Mouse (Mus musculus) heart, embryonic 12.5 days (tissue): ENCODE data around the gene Tsr1. TPM values are rescaled to one million over a fixed set of nuclear protein-coding genes. Genes with fewer than 3 reads are reported as not detected.

Source experiments
- ATAC-seq: fragments of 200-750 bp; cut with Nextera tagmentation; 2 replicates; pipeline ENCODE4 v1.8.0; 2017; ENCODE audit warnings: moderate TSS enrichment, moderate library complexity; ENCODE audit not compliant: insufficient number of reproducible peaks, low FRiP score
- H3K27ac ChIP-seq: fragments of 300-500 bp; sonication (generic); 2 replicates; pipeline ENCODE4 v1.5.1; 2016; ENCODE audit warnings: mild to moderate bottlenecking, moderate library complexity; ENCODE audit not compliant: poor library complexity, severe bottlenecking
- H3K27me3 ChIP-seq: fragments of 300-500 bp; sonication (generic); replicated peaks from 2 replicates; pipeline ENCODE4 v1.6.1; 2016; ENCODE audit warnings: mild to moderate bottlenecking, moderate library complexity
- H3K36me3 ChIP-seq: fragments of 300-500 bp; sonication (generic); 2 replicates; pipeline ENCODE4 v1.6.1; 2016; ENCODE audit warnings: mild to moderate bottlenecking, moderate library complexity
- H3K4me1 ChIP-seq: fragments of 300-500 bp; sonication (generic); replicated peaks from 2 replicates; pipeline ENCODE4 v1.6.1; 2016; ENCODE audit warnings: mild to moderate bottlenecking
- H3K4me2 ChIP-seq: fragments of 300-500 bp; sonication (generic); 2 replicates; pipeline ENCODE4 v1.6.1; 2016; ENCODE audit warnings: mild to moderate bottlenecking, moderate library complexity
- H3K4me3 ChIP-seq: fragments of 300-500 bp; sonication (generic); 2 replicates; pipeline ENCODE4 v1.5.1; 2016; ENCODE audit warnings: mild to moderate bottlenecking
- H3K9ac ChIP-seq: fragments of 300-500 bp; sonication (generic); 2 replicates; pipeline ENCODE4 v1.6.1; 2016; ENCODE audit warnings: mild to moderate bottlenecking, moderate library complexity
- H3K9me3 ChIP-seq: fragments of 300-500 bp; sonication (generic); replicated peaks from 2 replicates; pipeline ENCODE4 v1.6.1; 2016; ENCODE audit warnings: mild to moderate bottlenecking, moderate library complexity
- WGBS: fragments of 180-500 bp; shearing (Covaris S2); methylation state at CpG from one replicate; pipeline ENCODE4 v1.1.7; 2016; 5-methylcytosine and 5-hydroxymethylcytosine counted together
- microRNA-seq: library from miRNA; unstranded; fragments of <30 nt; microRNA quantifications from one replicate; pipeline ENCODE4, GENCODE M21; 2017
- polyA plus RNA-seq: library from polyadenylated mRNA; unstranded; fragments of >200 nt; fragmentation: Nextera tagmentation; extraction: Ambion mirVana; gene quantifications from 2 replicates; pipeline ENCODE4 v1.2.1, GENCODE M21; 2016

The Tsr1 gene
- polyA plus RNA-seq, 1 experiment from 2014 or later, result 31.6 TPM

DNA sequence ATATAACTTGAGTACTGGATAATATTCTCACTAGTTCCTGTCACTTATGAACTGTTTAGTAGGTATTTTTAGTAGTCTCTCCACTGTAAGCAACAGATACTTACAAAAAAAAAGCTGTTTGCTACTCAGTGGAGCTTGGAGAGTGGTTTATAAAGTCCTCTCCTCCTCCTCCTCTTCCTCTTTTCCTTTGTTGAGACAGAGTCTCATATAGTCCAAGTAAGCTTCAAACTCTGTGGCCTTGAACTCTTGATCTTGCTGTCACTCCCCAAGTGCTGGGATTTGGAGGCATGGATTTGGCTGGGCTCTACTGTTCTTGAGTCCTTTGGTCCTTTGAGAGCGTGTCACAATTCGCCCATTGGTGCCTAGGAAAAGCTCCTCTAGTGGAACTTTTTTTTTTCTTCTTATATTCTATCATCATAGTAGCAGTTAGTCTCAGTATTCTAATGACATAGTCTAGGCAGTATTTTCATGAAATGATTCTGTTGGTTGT is 29.4 kb downstream of the Tsr1 start:
- H3K9me3 ChIP-seq, result no peaks in the 10 kb centered on the region
- H3K9ac ChIP-seq, result no peak overlapping the region; the same call in 1 of the 2 replicates
- peaks cover 18% of the 10 kb centered on the region for H3K4me1 ChIP-seq
- 83% methylated on average over 2 of the region's 2 CpGs for WGBS
- no peak overlapping the region for H3K4me3 ChIP-seq
- no peak overlapping the region; the same call in 1 of the 2 replicates for H3K27ac ChIP-seq
- no peaks in the 10 kb centered on the region for H3K27me3 ChIP-seq
- peaks cover 23% of the 10 kb centered on the region for H3K36me3 ChIP-seq
- H3K4me2 ChIP-seq, result no peak overlapping the region; the same call in 1 of the 2 replicates
- ATAC-seq, result no peak

DNA sequence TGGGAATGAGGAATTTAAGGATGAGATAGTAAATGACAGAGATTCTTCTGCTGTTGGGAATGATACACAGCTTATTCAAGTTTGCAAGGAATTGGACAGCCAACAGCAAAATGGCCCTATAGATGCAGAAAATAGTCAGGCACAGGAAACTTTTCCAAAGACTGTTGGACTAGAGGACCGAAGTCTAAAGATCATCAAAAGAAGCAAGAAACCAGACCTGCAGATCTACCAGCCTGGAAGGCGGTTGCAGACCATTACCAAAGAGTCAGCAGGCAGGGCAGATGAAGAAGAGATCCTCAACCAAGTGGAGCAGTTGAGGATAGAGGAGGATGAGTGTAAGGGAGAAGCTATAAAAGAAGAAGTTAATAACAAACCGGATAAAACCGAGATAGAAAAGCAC is 31.2 kb downstream of the Tsr1 start:
- Histone ChIP-seq H3K27me3 (no peaks in the 10 kb centered on the region), H3K36me3 (peaks cover 40% of the 10 kb centered on the region), H3K9me3 (no peaks in the 10 kb centered on the region), H3K4me2 (no peak overlapping the region), H3K4me3 (no peak overlapping the region), H3K27ac (no peak overlapping the region), H3K9ac (no peak overlapping the region), H3K4me1 (peaks cover 18% of the 10 kb centered on the region)
- 84% methylated on average over 4 of the region's 4 CpGs for WGBS
- ATAC-seq, result no peak

DNA sequence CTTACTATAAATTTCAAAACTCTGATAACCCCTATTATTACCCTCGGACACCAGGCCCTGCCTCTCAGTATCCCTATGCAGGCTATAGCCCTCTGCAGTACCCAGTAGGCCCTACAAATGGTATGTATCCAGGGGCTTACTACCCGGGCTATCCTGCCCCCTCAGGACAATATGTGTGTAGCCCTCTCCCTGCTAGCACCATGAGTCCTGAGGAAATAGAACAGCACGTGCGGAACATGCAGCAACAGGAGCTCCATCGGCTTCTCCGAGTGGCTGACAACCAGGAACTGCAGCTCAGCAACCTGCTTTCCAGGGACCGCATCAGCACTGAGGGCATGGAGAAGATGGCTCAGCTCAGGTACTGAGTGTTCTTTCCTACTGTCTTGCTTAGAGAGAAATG is 32.5 kb downstream of the Tsr1 start:
- Histone ChIP-seq H3K4me2 (no peak overlapping the region), H3K27ac (no peak overlapping the region), H3K27me3 (no peaks in the 10 kb centered on the region), H3K36me3 (peaks cover 53% of the 10 kb centered on the region), H3K4me3 (no peak overlapping the region), H3K9me3 (no peaks in the 10 kb centered on the region), H3K9ac (no peak overlapping the region), H3K4me1 (peaks cover 9% of the 10 kb centered on the region)
- ATAC-seq, result no peak
- 90% methylated on average over 7 of the region's 7 CpGs for WGBS

DNA sequence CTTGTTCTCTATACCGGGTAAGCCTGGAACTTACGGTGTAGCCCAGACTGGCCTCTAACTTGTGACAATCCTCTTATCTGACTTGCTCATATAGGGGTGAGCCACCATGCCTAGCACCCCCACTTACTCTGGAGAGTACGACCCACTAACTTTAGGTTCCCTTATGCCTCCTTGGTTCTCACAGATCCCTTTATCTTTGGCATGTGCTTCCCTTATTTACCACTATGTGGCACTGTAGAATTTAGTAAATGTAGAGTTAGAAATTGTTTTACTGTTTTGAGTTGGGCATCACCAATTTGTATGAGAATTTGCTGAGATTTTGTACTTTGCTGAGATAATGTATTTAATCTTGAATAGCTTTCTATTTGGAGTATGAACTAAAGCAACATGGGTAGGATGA is 48.5 kb downstream of the Tsr1 start:
- WGBS, result 74% methylated on average over 3 of the region's 3 CpGs
- Histone ChIP-seq H3K27ac (no peak overlapping the region), H3K4me1 (no peaks in the 10 kb centered on the region), H3K27me3 (no peaks in the 10 kb centered on the region), H3K4me2 (no peak overlapping the region), H3K36me3 (peaks cover 49% of the 10 kb centered on the region), H3K9ac (no peak overlapping the region), H3K4me3 (no peak overlapping the region), H3K9me3 (no peaks in the 10 kb centered on the region)
- ATAC-seq, result no peak

DNA sequence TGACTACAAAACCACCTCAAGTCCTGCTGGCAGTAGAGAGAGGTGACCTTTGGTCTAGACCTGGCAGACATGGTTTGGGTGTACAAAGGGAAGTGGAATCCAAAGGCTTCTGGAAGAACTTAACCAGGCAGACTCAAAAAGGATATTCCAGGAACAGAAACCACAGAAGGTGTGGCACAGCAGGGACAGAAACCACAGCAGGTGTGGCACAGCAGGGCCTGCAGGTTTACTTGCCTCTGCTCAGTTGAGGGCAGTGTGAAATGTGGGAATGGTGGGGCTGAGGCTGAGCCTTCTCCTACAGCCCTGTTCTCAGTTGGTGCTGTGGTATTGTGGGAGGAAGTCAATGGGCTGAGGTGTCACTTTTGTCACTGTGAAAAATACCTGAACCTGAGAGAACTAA is 57.0 kb downstream of the Tsr1 start:
- no peak overlapping the region for H3K4me2 ChIP-seq
- no peaks in the 10 kb centered on the region for H3K9me3 ChIP-seq
- peaks cover 25% of the 10 kb centered on the region for H3K36me3 ChIP-seq
- no peak overlapping the region for H3K27ac ChIP-seq
- peaks cover 8% of the 10 kb centered on the region; the same call in 1 of the 2 replicates for H3K4me1 ChIP-seq
- ATAC-seq, result no peak
- H3K4me3 ChIP-seq, result no peak overlapping the region
- H3K9ac ChIP-seq, result no peak overlapping the region
- no peaks in the 10 kb centered on the region for H3K27me3 ChIP-seq

DNA sequence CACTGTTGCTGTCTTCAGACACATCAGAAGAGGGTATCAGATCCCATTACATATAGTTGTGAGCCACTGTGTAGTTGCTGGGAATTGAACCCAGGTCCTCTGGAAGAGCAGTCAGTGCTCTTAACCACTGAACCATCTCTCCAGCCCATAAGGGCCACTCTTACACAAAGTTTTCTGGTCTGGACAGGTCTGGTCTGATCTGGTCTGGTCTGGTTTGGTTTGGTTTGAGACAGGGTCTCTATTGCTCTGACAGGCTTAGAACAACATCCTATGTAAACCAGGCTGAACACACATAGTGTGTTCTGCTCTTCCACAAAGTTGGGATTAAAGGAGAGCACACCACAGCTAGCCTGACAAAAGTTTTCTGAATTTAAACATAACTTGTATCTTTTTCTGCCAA is 58.1 kb downstream of the Tsr1 start:
- peaks cover 10% of the 10 kb centered on the region; the same call in 1 of the 2 replicates for H3K4me1 ChIP-seq
- no peak overlapping the region for H3K4me3 ChIP-seq
- no peak overlapping the region for H3K27ac ChIP-seq
- no peaks in the 10 kb centered on the region for H3K9me3 ChIP-seq
- ATAC-seq, result no peak
- no peak overlapping the region for H3K4me2 ChIP-seq
- peaks cover 21% of the 10 kb centered on the region for H3K36me3 ChIP-seq
- H3K27me3 ChIP-seq, result no peaks in the 10 kb centered on the region
- no peak overlapping the region for H3K9ac ChIP-seq

DNA sequence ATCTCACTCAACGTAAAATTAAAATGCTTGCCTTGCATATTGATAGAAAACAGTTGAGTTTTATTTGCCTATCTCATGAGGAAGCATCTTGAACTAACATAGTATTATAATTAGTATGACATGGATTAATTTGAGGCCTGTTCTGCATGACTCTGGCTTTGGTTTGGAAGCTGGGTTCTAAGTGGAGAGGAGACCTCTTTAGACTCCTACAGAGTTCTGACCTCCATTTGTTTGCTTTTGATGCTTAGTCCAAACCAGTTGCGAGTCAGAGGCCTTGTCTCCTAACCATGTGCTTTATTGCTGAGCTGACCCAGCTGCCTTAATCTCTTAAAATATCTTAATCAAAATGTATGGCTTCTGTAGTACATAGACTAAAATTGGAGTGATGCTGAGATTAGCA is 59.7 kb downstream of the Tsr1 start:
- Histone ChIP-seq H3K9ac (no peak overlapping the region), H3K27me3 (no peaks in the 10 kb centered on the region), H3K27ac (no peak overlapping the region), H3K4me3 (no peak overlapping the region), H3K36me3 (peaks cover 12% of the 10 kb centered on the region), H3K4me1 (peaks cover 10% of the 10 kb centered on the region; the same call in 1 of the 2 replicates), H3K9me3 (no peaks in the 10 kb centered on the region), H3K4me2 (no peak overlapping the region)
- ATAC-seq, result no peak
- WGBS, result 93% methylated on average over 2 of the region's 2 CpGs

Small RNA genes lying within 50 kb of the gene (microRNA-seq; reads per million reads assigned to microRNA genes)
- gene Mir6926, result not detected

Other genes starting within 250 kb of the Tsr1 start
- 70.0 and 71.3 TPM in 2 replicates for gene Cluh, start 248.6 kb upstream of the Tsr1 start, polyA plus RNA-seq
- gene Pafah1b1, start 173.4 kb upstream of the Tsr1 start, polyA plus RNA-seq, result 57.7 and 63.4 TPM in 2 replicates
- gene Mettl16, start 127.2 kb upstream of the Tsr1 start, polyA plus RNA-seq, result 34.6 and 37.0 TPM in 2 replicates
- 4.0 and 4.8 TPM in 2 replicates for gene Mnt, start 67.2 kb upstream of the Tsr1 start, polyA plus RNA-seq
- 6.5 and 6.6 TPM in 2 replicates for gene Sgsm2, start 1.0 kb upstream of the Tsr1 start, polyA plus RNA-seq
- gene Smg6, start 27.8 kb downstream of the Tsr1 start, polyA plus RNA-seq, result 13.4 and 14.7 TPM in 2 replicates
- gene Srr, start 27.9 kb downstream of the Tsr1 start, polyA plus RNA-seq, result 21.1 and 21.5 TPM in 2 replicates